Mouse (Mus musculus) C2C12 (cell line): ENCODE data around the gene 6820408C15Rik.

Source experiments
- CEBPB ChIP-seq: IDR thresholded peaks from one replicate; pipeline ENCODE4 v1.6.1; 2011; ENCODE audit warnings: low read depth, mild to moderate bottlenecking, control low read depth, moderate library complexity
- CTCF ChIP-seq: IDR thresholded peaks from one replicate; pipeline ENCODE4 v1.5.1; 2011; ENCODE audit not compliant: control insufficient read depth, insufficient read depth, insufficient read length
- MAX ChIP-seq: IDR thresholded peaks from one replicate; pipeline ENCODE4 v1.6.1; 2011; ENCODE audit warnings: mild to moderate bottlenecking, control low read depth
- MYOG ChIP-seq: IDR thresholded peaks from one replicate; pipeline ENCODE4 v1.6.1; 2011; ENCODE audit not compliant: control insufficient read depth, insufficient read length; ENCODE audit errors: extremely low read depth
- USF1 ChIP-seq: IDR thresholded peaks from one replicate; pipeline ENCODE4 v1.6.1; 2011; ENCODE audit warnings: low read depth, mild to moderate bottlenecking, control low read depth, moderate library complexity

DNA sequence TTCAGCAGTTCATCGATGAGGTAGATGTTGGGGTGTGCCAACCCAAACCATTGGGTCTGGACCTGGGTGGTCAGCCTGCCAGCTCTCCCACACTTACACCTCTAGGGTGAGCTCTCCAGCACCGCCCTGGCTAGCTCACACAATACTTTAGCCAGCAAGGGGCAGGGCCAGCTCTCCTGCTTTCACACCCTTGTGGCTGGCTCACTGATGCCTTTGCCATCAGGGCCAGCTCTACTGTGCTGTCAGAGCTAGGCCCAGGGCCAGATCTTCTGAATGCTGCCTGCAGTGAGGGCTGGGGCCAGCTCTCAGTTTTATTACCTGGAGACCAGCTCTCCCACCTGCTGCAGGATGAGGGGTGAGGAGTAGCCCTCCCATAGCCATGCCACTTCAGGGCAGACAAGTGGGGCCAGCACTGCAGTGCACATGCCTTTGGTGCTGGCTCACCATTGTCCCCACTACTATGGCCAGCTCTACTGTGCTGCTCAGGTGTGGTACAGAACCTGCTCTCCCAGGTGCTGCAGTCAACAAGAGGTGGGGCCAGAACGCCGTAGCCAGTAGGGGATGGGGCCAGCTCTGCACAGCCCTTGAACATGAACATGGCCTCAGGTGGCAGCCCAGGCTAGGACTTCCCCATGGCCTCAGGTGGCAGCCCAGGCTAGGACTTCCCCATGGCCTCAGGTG lies 36.9 kb downstream of the 6820408C15Rik start:
- no peak for TF ChIP-seq CTCF
- no peak for TF ChIP-seq MAX
- no peak for TF ChIP-seq USF1
- TF ChIP-seq MYOG = no peak
- TF ChIP-seq CEBPB = no peak
